Mouse (Mus musculus): ENCODE results near the gene Cftr. TPM values are rescaled to one million over a fixed set of nuclear protein-coding genes. Genes with fewer than 3 reads are reported as not detected.

Gene Cftr
- total and polyA plus RNA-seq, 3 experiments: not detected

- H3K27me3 ChIP-seq (ENCODE audit: control insufficient read depth in 1 of 2, insufficient read depth in 2 of 2, low read length in 2 of 2): no peaks in the 10 kb centered on the region; a peak in 2 of 4 replicates
- H3K9ac ChIP-seq (ENCODE audit: control insufficient read depth, low read depth, low read length, poor library complexity, severe bottlenecking): no peak overlapping the region
- no peak for DNase-seq (ENCODE audit: low read depth, low spot score)
- H3K4me3 ChIP-seq (ENCODE audit: control insufficient read depth in 1 of 2, insufficient read depth in 1 of 2, low read depth in 2 of 2, low read length in 2 of 2): no peak overlapping the region
- H3K27ac ChIP-seq (ENCODE audit: control insufficient read depth, low read depth, low read length): no peak overlapping the region
- TF ChIP-seq MAZ (IDR thresholded peaks at IDR 0.05; ENCODE audit: low read depth, low read length) (no peak), ZNF384 (IDR thresholded peaks at IDR 0.05; ENCODE audit: low read depth, low read length) (no peak), POLR2A (IDR thresholded peaks at IDR 0.05; ENCODE audit: control insufficient read depth in 1 of 2, insufficient read depth in 1 of 2, low read depth in 1 of 2, low read length in 2 of 2, poor library complexity in 1 of 2) (no peak), POLR2AphosphoS5 (IDR thresholded peaks at IDR 0.05; ENCODE audit: borderline replicate concordance, low read depth, low read length) (no peak), UBTF (IDR thresholded peaks at IDR 0.05; ENCODE audit: borderline replicate concordance, insufficient read depth, low read depth, low read length) (no peak), ZMIZ1 (IDR thresholded peaks at IDR 0.05; ENCODE audit: low read depth, low read length) (no peak), GATA1 (IDR thresholded peaks at IDR 0.05; ENCODE audit: low read depth, low read length) (no peak), CHD2 (IDR thresholded peaks at IDR 0.05; ENCODE audit: low read length) (no peak), NELFE (IDR thresholded peaks at IDR 0.05; ENCODE audit: low read depth, low read length) (no peak), E2F4 (IDR thresholded peaks at IDR 0.05; ENCODE audit: borderline replicate concordance, low read depth, low read length) (no peak), NRF1 (IDR thresholded peaks at IDR 0.05; ENCODE audit: insufficient read depth, low read depth, low read length, poor library complexity, severe bottlenecking) (no peak), MYC (IDR thresholded peaks at IDR 0.05; ENCODE audit: low read depth, low read length) (no peak)
- no peaks in the 10 kb centered on the region for H3K36me3 ChIP-seq (ENCODE audit: control insufficient read depth in 1 of 2, insufficient read depth in 2 of 2, low read length in 2 of 2)
- no peaks in the 10 kb centered on the region for H3K9me3 ChIP-seq (replicated peaks; ENCODE audit: insufficient read depth, low read length)
- no peaks in the 10 kb centered on the region for H3K4me1 ChIP-seq (ENCODE audit: control insufficient read depth in 1 of 2, insufficient read depth in 2 of 2, low read length in 2 of 2)
- no peaks in the 10 kb centered on the region for H3K79me2 ChIP-seq (ENCODE audit: control insufficient read depth, insufficient read depth, low read length, poor library complexity)
These were observed 84.1 kb downstream of the Cftr start for GRCm38 (mm10) chr6:18254586-18254985.

- Histone ChIP-seq H3K4me1 (ENCODE audit: control insufficient read depth in 1 of 2, insufficient read depth in 2 of 2, low read length in 2 of 2) (no peaks in the 10 kb centered on the region), H3K9ac (ENCODE audit: control insufficient read depth, low read depth, low read length, poor library complexity, severe bottlenecking) (no peak overlapping the region), H3K36me3 (ENCODE audit: control insufficient read depth in 1 of 2, insufficient read depth in 2 of 2, low read length in 2 of 2) (no peaks in the 10 kb centered on the region), H3K79me2 (ENCODE audit: control insufficient read depth, insufficient read depth, low read length, poor library complexity) (no peaks in the 10 kb centered on the region), H3K9me3 (replicated peaks; ENCODE audit: insufficient read depth, low read length) (no peaks in the 10 kb centered on the region), H3K4me3 (ENCODE audit: control insufficient read depth in 1 of 2, insufficient read depth in 1 of 2, low read depth in 2 of 2, low read length in 2 of 2) (no peak overlapping the region), H3K27me3 (ENCODE audit: control insufficient read depth in 1 of 2, insufficient read depth in 2 of 2, low read length in 2 of 2) (no peaks in the 10 kb centered on the region; a peak in 3 of 4 replicates), H3K27ac (ENCODE audit: control insufficient read depth, low read depth, low read length) (no peak overlapping the region)
- no peak for TF ChIP-seq MYC (IDR thresholded peaks at IDR 0.05; ENCODE audit: low read depth, low read length)
- TF ChIP-seq SMC3 (IDR thresholded peaks at IDR 0.05; ENCODE audit: low read depth, low read length): no peak
- no peak for TF ChIP-seq USF1 (IDR thresholded peaks at IDR 0.05; ENCODE audit: low read depth, low read length)
- no peak for TF ChIP-seq ZMIZ1 (IDR thresholded peaks at IDR 0.05; ENCODE audit: low read depth, low read length)
- TF ChIP-seq POLR2AphosphoS2 (IDR thresholded peaks at IDR 0.05; ENCODE audit: low read length): no peak
- TF ChIP-seq RAD21 (IDR thresholded peaks at IDR 0.05; ENCODE audit: low read depth, low read length): no peak
- no peak for TF ChIP-seq MXI1 (IDR thresholded peaks at IDR 0.05; ENCODE audit: low read depth, low read length)
- no peak for DNase-seq (ENCODE audit: low read depth, low spot score)
These were observed 100.5 kb downstream of the Cftr start for GRCm38 (mm10) chr6:18270983-18271382.

Measured in MEL (cell line).